Mouse (Mus musculus): ENCODE measurements at regions not wholly inside any gene's neighbourhood (a gene's known extent, or its start where the extent isn't known, plus 50 kb on each side); places are given as distances from the start of the nearest gene placed in this dataset.
A peak's percentile ranks its signal among the peaks of the same experiment; 100 is the strongest.

DNA sequence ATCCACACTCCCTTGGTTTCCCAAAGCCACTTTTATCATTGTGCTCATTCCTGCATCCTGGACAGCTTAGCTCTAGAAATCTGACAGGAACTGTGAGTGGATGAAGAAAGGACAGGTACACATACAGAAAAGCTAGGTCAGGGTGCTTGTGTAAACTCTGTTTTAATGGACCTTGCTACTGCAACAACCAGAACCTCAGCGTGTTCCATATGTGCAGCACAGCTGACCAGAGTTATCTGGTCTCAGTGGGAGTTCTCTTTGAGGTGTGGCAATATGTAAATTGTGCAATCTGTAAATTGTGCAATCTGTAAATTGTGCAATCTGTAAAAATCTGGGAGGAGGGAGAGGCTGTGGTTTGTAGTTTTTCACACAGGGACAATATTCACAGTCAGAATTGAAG is 282.4 kb upstream of the Ptprd start:
- TF ChIP-seq POLR2A (IDR thresholded peaks at IDR 0.05; ENCODE audit: borderline replicate concordance, extremely low read depth, insufficient read depth, insufficient read length, poor library complexity, severe bottlenecking) (no peak), CTCF (IDR thresholded peaks at IDR 0.05; ENCODE audit: borderline replicate concordance, extremely low read depth, insufficient read depth, insufficient read length) (no peak)
- no peak for DNase-seq (ENCODE audit: low read depth)

DNA sequence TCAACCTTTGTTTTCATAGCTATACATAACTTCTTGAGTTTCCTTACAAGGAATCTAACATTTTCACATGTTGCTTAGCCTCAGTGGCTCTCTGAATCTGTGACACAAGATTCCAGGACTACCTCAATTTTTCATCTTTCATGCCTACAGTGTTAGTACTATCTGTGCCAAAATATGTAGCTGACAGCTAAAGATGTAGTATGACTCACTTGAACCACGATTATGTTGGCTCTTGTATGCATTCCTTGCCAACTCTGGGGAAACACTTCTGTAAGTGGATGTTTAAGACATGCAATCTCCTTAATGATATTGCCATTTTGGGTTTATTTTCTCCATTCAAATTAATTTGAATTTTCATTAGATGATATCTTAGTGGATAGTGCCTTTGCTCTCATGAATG is 254.8 kb upstream of the Ptprd start:
- TF ChIP-seq POLR2A (IDR thresholded peaks at IDR 0.05; ENCODE audit: borderline replicate concordance, extremely low read depth, insufficient read depth, insufficient read length, poor library complexity, severe bottlenecking) (no peak), CTCF (IDR thresholded peaks at IDR 0.05; ENCODE audit: borderline replicate concordance, extremely low read depth, insufficient read depth, insufficient read length) (no peak)
- no peak for DNase-seq (ENCODE audit: low read depth)

DNA sequence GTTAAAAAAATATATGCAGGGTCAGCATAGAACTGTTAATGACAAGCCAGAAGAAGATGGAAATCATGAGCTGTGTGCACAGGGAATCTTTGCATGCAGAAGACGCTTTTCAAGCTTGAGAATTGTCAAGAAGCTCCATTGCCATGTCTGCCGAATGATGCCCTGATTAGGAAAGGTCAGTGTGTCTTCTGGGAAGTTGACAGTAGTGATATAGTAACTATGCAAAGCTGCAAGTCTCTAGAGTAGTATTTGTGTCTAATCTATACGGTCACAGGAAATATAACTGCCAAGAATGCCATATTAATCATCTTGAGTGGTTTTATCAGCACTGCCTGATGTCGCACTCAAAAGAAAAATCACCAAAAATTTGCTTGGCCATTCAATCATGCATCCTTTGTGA is 244.5 kb upstream of the Ptprd start:
- TF ChIP-seq CTCF (IDR thresholded peaks at IDR 0.05; ENCODE audit: borderline replicate concordance, extremely low read depth, insufficient read depth, insufficient read length), result no peak
- TF ChIP-seq POLR2A (IDR thresholded peaks at IDR 0.05; ENCODE audit: borderline replicate concordance, extremely low read depth, insufficient read depth, insufficient read length, poor library complexity, severe bottlenecking), result no peak
- DNase-seq (ENCODE audit: low read depth), result peak; percentile 24

GRCm38 (mm10) chr4:78417153-78417552 is 205.4 kb upstream of the Ptprd start:
- TF ChIP-seq CTCF (IDR thresholded peaks at IDR 0.05; ENCODE audit: borderline replicate concordance, extremely low read depth, insufficient read depth, insufficient read length) (no peak), POLR2A (IDR thresholded peaks at IDR 0.05; ENCODE audit: borderline replicate concordance, extremely low read depth, insufficient read depth, insufficient read length, poor library complexity, severe bottlenecking) (no peak)
- DNase-seq (ENCODE audit: low read depth), result peak; percentile 30

DNA sequence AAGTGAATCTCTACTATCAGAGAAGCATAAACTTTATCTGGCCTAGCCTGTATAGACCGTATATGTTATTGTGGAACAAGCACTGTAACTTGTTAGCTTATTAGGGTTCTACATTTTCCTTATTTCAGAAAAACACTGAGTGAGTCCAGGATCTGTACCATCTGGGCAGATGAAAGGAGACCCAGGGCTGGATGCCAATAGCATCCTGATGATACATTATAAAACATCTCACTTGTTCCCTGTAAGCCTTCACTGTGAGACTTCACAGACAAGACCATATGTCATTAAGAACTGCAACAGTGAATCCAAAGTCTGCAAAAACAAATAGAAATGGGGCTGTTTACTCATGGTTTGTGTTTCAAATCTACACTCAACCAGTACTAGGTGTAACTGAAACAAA is 177.6 kb upstream of the Ptprd start:
- peak; percentile 65 for DNase-seq (ENCODE audit: low read depth)
- no peak for TF ChIP-seq CTCF (IDR thresholded peaks at IDR 0.05; ENCODE audit: borderline replicate concordance, extremely low read depth, insufficient read depth, insufficient read length)
- no peak for TF ChIP-seq POLR2A (IDR thresholded peaks at IDR 0.05; ENCODE audit: borderline replicate concordance, extremely low read depth, insufficient read depth, insufficient read length, poor library complexity, severe bottlenecking)

GRCm38 (mm10) chr4:78355162-78355561 is 143.4 kb upstream of the Ptprd start:
- TF ChIP-seq POLR2A (IDR thresholded peaks at IDR 0.05; ENCODE audit: borderline replicate concordance, extremely low read depth, insufficient read depth, insufficient read length, poor library complexity, severe bottlenecking) (no peak), CTCF (IDR thresholded peaks at IDR 0.05; ENCODE audit: borderline replicate concordance, extremely low read depth, insufficient read depth, insufficient read length) (no peak)
- peak; percentile 17 for DNase-seq (ENCODE audit: low read depth)

- DNase-seq (ENCODE audit: low read depth), result no peak
- TF ChIP-seq CTCF (IDR thresholded peaks at IDR 0.05; ENCODE audit: borderline replicate concordance, extremely low read depth, insufficient read depth, insufficient read length) (no peak), POLR2A (IDR thresholded peaks at IDR 0.05; ENCODE audit: borderline replicate concordance, extremely low read depth, insufficient read depth, insufficient read length, poor library complexity, severe bottlenecking) (no peak)
These were observed 124.0 kb upstream of the Ptprd start for GRCm38 (mm10) chr4:78335777-78336176.

GRCm38 (mm10) chr4:78288506-78288905 is 76.7 kb upstream of the Ptprd start:
- no peak for TF ChIP-seq CTCF (IDR thresholded peaks at IDR 0.05; ENCODE audit: borderline replicate concordance, extremely low read depth, insufficient read depth, insufficient read length)
- no peak for TF ChIP-seq POLR2A (IDR thresholded peaks at IDR 0.05; ENCODE audit: borderline replicate concordance, extremely low read depth, insufficient read depth, insufficient read length, poor library complexity, severe bottlenecking)
- DNase-seq (ENCODE audit: low read depth), result no peak
